Mouse (Mus musculus): ENCODE results near the gene Arid5b.

GRCm38 (mm10) chr10:68173634-68174033, 104.9 kb downstream of the Arid5b start:
- TF ChIP-seq CTCF (conservative IDR thresholded peaks at IDR 0.05; ENCODE audit: low read length), result no peak
- TF ChIP-seq POU5F1 (IDR thresholded peaks at IDR 0.05; ENCODE audit: borderline replicate concordance, low read length), result no peak

All from E14TG2a.4 (cell line).